Mouse (Mus musculus) brain, embryonic 14.5 days (tissue): ENCODE measurements around the gene Sox1. TPM values are rescaled to one million over a fixed set of nuclear protein-coding genes. Genes with fewer than 3 reads are reported as not detected.

Experiments used
- DNase-seq: peaks from one replicate; pipeline ENCODE4 v3.0.0-alpha.2; 2011; ENCODE audit warnings: low read depth
- CTCF ChIP-seq: fragments of 200-500 bp; IDR thresholded peaks from 2 replicates; pipeline ENCODE4 v1.5.1; 2012; ENCODE audit warnings: inconsistent platforms, mild to moderate bottlenecking, moderate library complexity, borderline replicate concordance; ENCODE audit not compliant: insufficient read depth, insufficient read length; ENCODE audit errors: extremely low read depth
- POLR2A ChIP-seq: fragments of 200-500 bp; IDR thresholded peaks from 2 replicates; pipeline ENCODE4 v1.6.1; 2012; ENCODE audit warnings: mild to moderate bottlenecking, inconsistent platforms, borderline replicate concordance; ENCODE audit not compliant: poor library complexity, insufficient read depth, insufficient read length, severe bottlenecking; ENCODE audit errors: extremely low read depth
- polyA plus RNA-seq: library from polyadenylated mRNA; depleted of rRNA; stranded (reverse); fragments of >200 nt; gene quantifications from 2 replicates; pipeline ENCODE4 v1.2.3, GENCODE M21; 2012

Gene Sox1
- polyA plus RNA-seq, 1 experiment = 23.5 TPM

- TF ChIP-seq POLR2A = no peak
- no peak for DNase-seq
Observed at GRCm38 (mm10) chr8:12429601-12430172, 34.6 kb downstream of the Sox1 start.

GRCm38 (mm10) chr8:12430173-12430899, 35.2 kb downstream of the Sox1 start:
- DNase-seq = peak; percentile 97
- TF ChIP-seq POLR2A (0 out of 2 replicates have a peak, but pooled peaks have one; percentile 14), CTCF (no peak)

GRCm38 (mm10) chr8:12430900-12431737, 36.0 kb downstream of the Sox1 start:
- DNase-seq = peak; percentile 70

GRCm38 (mm10) chr8:12431738-12432055, 36.6 kb downstream of the Sox1 start:
- TF ChIP-seq CTCF (no peak), POLR2A (no peak)
- peak; percentile 58 for DNase-seq

More at GRCm38 (mm10) chr8:12430900-12431737, 36.0 kb downstream of the Sox1 start:
- TF ChIP-seq POLR2A (no peak), CTCF (no peak)

GRCm38 (mm10) chr8:12432546-12432945, 37.5 kb downstream of the Sox1 start:
- DNase-seq = peak; percentile 85
- no peak for TF ChIP-seq POLR2A
- no peak for TF ChIP-seq CTCF

- TF ChIP-seq POLR2A = no peak
- no peak for TF ChIP-seq CTCF
- DNase-seq = peak; percentile 58
Observed at GRCm38 (mm10) chr8:12434771-12435170, 39.7 kb downstream of the Sox1 start.

GRCm38 (mm10) chr8:12438021-12438420, 42.9 kb downstream of the Sox1 start:
- no peak for DNase-seq
- TF ChIP-seq POLR2A (no peak), CTCF (no peak)

GRCm38 (mm10) chr8:12439044-12439443, 43.9 kb downstream of the Sox1 start:
- TF ChIP-seq CTCF (no peak), POLR2A (no peak)
- DNase-seq = peak; percentile 86

- TF ChIP-seq POLR2A (no peak), CTCF (no peak)
- no peak for DNase-seq
Observed at GRCm38 (mm10) chr8:12439846-12440245, 44.8 kb downstream of the Sox1 start.

GRCm38 (mm10) chr8:12440997-12441396, 45.9 kb downstream of the Sox1 start:
- no peak for DNase-seq
- TF ChIP-seq POLR2A = no peak
- no peak for TF ChIP-seq CTCF

- DNase-seq = no peak
- TF ChIP-seq CTCF (no peak), POLR2A (no peak)
Observed at GRCm38 (mm10) chr8:12445258-12445657, 50.2 kb downstream of the Sox1 start.
